Mouse (Mus musculus): ENCODE results near the gene Gm3500. TPM values are rescaled to one million over a fixed set of nuclear protein-coding genes. Genes with fewer than 3 reads are reported as not detected.
"Not testable (repeated sequence)": the region's sequence is repeated elsewhere in the genome, so short reads cannot be mapped to it uniquely, and the experiment has no call there.

Gene Gm3500
- 0.40 TPM in 1 of 2 replicates, not detected in the other for polyA plus RNA-seq (2016; fragmentation: Nextera tagmentation; extraction: Ambion mirVana)

DNA sequence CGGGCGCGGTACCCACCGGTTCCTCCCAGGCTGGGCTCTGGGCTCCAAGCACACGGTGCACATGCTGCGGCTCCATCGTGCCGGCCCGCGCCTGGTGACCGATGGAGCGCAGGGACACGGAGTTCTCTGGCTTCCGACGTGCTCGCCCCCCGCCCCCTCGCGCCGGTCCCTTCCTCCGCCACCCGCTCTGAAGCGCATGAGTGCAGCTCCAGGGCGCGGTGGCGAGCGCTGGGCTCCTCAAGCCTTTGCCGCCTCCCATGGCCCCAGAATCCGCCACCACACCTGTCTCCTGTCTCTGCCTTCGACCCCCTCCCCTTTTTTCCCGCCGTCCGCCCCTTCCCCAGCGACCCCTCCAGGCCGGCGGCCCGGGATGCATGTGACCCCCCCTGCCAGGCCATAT, at the start of gene Gm3500:
Gene Gm3500, minus strand, starts transcription at position 101 of the 400 bp plus-strand sequence.
- WGBS = no CpG with 5 or more reads among the region's 37 CpGs

DNA sequence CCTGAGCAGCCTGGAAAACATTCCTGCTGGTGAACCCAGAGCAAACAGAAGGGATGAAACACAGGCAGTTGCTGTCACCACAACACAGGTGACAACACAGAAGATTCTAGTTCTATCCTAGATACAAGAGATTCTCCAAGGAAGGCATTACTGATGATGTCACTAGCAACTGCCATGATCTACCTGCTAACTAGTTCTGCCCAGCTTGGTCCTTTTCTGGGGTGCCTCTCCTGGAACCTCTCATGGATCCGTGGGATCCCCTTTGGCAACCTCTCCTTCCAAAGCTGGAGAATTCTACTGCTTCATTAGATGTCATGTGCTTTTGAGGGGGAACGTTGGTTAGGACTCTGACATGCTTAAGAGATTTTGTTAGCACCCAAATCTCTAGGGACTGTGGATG, 54.0 kb downstream of the Gm3500 start, which contains the start of gene Gm3542:
Gene Gm3542, minus strand, starts transcription at position 101 of the 400 bp plus-strand sequence.
- H3K9me3 ChIP-seq; H3K27ac ChIP-seq; H3K27me3 ChIP-seq; ATAC-seq (ENCODE audit: insufficient number of reproducible peaks, insufficient read depth, low FRiP score, low TSS enrichment, low read depth); H3K4me2 ChIP-seq; H3K36me3 ChIP-seq; H3K9ac ChIP-seq (replicated peaks); H3K4me3 ChIP-seq (replicated peaks); H3K4me1 ChIP-seq (replicated peaks): not testable (repeated sequence)
- no CpG with 5 or more reads among the region's 2 CpGs for WGBS

More for the DNA sequence above, at the start of gene Gm3500:
- ATAC-seq (ENCODE audit: insufficient number of reproducible peaks, insufficient read depth, low FRiP score, low TSS enrichment, low read depth); H3K9me3 ChIP-seq; H3K27ac ChIP-seq; H3K36me3 ChIP-seq; H3K4me2 ChIP-seq; H3K4me1 ChIP-seq (replicated peaks); H3K4me3 ChIP-seq (replicated peaks); H3K27me3 ChIP-seq; H3K9ac ChIP-seq (replicated peaks): not testable (repeated sequence)

Other genes starting within 250 kb of the Gm3500 start
- gene Gm3317, start 224.5 kb downstream of the Gm3500 start, polyA plus RNA-seq (2016; fragmentation: Nextera tagmentation; extraction: Ambion mirVana) = not detected in 2 replicates
- gene Gm8271, start 203.3 kb downstream of the Gm3500 start, polyA plus RNA-seq (2016; fragmentation: Nextera tagmentation; extraction: Ambion mirVana) = not detected in 2 replicates
- gene Gm3526, start 128.5 kb downstream of the Gm3500 start, polyA plus RNA-seq (2016; fragmentation: Nextera tagmentation; extraction: Ambion mirVana) = not detected in 2 replicates
- not detected in 2 replicates for gene Gm3542, start 54.1 kb downstream of the Gm3500 start, polyA plus RNA-seq (2016; fragmentation: Nextera tagmentation; extraction: Ambion mirVana)
- gene Gm3194, start 66.4 kb upstream of the Gm3500 start, polyA plus RNA-seq (2016; fragmentation: Nextera tagmentation; extraction: Ambion mirVana) = 0.61 and 0.76 TPM in 2 replicates
- not detected in 2 replicates for gene Gm8246, start 88.8 kb upstream of the Gm3500 start, polyA plus RNA-seq (2016; fragmentation: Nextera tagmentation; extraction: Ambion mirVana)
- gene Gm3187, start 95.2 kb upstream of the Gm3500 start, polyA plus RNA-seq (2016; fragmentation: Nextera tagmentation; extraction: Ambion mirVana) = not detected in 2 replicates
- 1.00 and 1.0 TPM in 2 replicates for gene Gm3488, start 112.6 kb upstream of the Gm3500 start, polyA plus RNA-seq (2016; fragmentation: Nextera tagmentation; extraction: Ambion mirVana)
- not detected in 2 replicates for gene Gm3532, start 149.4 kb upstream of the Gm3500 start, polyA plus RNA-seq (2016; fragmentation: Nextera tagmentation; extraction: Ambion mirVana)
- gene Gm8265, start 244.0 kb upstream of the Gm3500 start, polyA plus RNA-seq (2016; fragmentation: Nextera tagmentation; extraction: Ambion mirVana) = not detected in 2 replicates